Mouse (Mus musculus) kidney, postnatal 10 days (tissue): ENCODE results near the gene Arhgap1.
A peak's percentile ranks its signal among the peaks of the same experiment; 100 is the strongest.

Source experiments
- DNase-seq: peaks from one replicate; pipeline ENCODE4 v3.0.0; 2021; ENCODE audit warnings: mixed read lengths

Gene Arhgap1

GRCm38 (mm10) chr2:91650360-91650995 is 818 bp downstream of the Arhgap1 start:
- no peak for DNase-seq

- no peak for DNase-seq
These were observed 2.0 kb downstream of the Arhgap1 start for GRCm38 (mm10) chr2:91651458-91652258.

DNA sequence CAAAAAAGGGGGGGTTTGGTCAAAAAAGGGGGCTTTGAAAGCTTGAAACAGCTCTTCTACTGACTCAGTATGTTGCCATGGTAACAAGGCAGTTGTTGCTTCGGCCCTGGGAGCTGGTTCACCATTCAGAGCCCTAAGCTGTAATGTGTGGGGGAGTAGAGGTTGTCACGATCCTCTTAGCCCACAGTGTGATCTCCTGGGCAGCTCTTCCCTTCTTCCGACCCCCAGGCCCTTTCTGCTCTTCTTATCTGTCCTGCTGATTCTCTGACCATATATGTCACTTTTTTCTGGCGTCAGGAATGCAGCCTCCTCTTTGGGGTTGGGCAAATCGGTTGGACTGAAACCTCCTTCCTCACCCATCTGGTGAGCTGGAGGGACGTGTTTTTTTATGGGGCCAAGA is 3.2 kb downstream of the Arhgap1 start:
- no peak for DNase-seq

- DNase-seq: no peak
These were observed 5.7 kb downstream of the Arhgap1 start for GRCm38 (mm10) chr2:91655388-91655787.

DNA sequence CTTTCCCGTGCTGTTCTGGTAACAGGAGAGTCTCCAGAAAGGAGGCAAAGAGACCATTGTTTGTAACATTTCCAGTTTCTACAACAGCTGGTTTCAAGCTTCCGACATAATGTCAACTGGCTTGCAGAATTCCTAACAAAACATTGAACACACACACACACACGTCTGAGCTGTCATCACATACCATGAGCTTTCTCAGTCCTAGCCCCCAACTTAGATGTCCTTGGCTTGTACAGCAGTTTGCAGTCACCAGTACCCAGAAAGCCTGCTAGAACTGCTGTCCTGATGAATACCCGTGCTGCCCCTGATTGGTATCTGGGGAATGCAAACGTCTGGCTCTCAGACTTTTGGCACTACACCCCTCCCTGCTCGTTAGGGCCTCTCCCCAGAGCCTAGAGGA is 6.2 kb downstream of the Arhgap1 start:
- no peak for DNase-seq

- DNase-seq: peak; percentile 49
These were observed 7.1 kb downstream of the Arhgap1 start for GRCm38 (mm10) chr2:91656774-91657173.

DNA sequence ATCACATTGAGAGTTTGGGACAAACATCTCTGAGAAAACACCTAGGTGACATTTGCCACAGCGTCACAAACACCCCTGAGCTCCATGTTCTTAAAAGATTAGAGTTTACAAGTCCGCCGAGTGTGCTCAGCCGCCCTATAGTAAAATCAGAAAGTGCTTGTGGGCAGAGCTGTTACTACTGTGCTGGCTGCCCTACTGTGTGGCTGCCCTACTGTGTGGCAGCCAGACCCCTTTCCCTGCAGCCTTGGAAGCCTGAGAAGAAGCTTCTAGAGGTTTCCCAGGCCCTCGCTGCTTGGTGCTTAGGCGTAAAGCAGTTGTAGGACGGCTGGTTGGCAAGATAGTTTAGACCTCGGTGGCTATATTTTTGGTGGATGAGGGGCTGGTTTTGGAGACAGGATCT is 10.0 kb downstream of the Arhgap1 start:
- DNase-seq: no peak

GRCm38 (mm10) chr2:91660981-91661380 is 11.3 kb downstream of the Arhgap1 start:
- DNase-seq: no peak

DNA sequence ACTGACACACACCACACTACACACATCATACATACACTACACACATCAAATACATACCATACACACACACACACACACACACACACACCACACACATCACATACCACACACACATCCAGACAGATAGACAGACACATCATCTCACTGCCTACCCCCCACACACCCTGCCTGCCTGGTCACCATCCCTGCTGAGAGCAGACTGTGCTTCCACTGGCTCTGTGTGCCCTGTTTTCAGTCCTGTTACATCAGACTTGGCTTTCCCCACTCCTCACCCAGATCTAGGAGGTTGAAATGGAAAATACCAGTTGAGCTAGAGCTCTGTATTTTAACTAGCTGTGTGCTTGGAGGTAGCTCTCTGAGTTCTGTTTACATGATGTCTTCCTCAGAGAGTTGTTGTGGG is 15.1 kb downstream of the Arhgap1 start:
- DNase-seq: no peak

GRCm38 (mm10) chr2:91666386-91666910 is 16.8 kb downstream of the Arhgap1 start:
- DNase-seq: no peak

DNA sequence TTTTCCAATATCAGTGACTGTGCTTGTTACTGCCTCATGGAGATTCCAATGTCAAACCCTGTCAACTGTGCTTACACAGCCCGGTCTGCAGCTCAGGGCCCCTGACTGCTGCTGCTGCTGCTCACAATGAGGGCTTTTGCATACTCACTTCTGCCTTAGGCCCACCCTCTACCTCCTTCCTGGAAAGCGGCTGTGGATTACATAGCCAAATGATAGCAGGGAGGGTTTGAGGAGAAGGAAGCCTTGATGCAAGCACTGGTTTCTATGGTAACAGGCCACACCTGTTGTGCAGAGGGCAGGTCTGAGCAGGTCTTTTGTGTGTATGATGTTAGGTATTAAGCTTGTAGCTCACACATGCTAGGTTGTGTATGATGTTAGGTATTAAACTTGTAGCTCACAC is 18.1 kb downstream of the Arhgap1 start:
- no peak for DNase-seq

DNA sequence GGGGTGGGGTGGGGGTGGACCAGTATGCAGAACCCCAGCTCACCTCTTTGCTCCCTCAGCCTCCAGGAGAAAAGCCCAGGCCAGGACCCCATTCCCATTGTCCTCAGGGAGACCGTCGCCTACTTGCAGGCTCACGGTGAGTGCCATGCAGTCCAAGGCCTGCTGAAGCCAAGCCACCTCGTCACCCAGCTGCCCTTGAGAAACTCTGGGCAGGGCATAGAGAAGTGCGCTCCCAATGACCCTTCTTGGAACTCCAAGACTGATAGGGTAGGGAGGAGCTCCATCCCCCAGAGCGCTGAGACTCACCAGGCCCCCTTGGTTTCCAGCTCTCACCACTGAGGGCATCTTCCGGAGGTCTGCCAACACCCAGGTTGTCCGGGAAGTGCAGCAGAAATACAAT is 19.7 kb downstream of the Arhgap1 start:
- DNase-seq: no peak

- DNase-seq: peak; percentile 33
These were observed 20.4 kb downstream of the Arhgap1 start for GRCm38 (mm10) chr2:91670038-91670437.

GRCm38 (mm10) chr2:91673587-91673986 is 23.9 kb downstream of the Arhgap1 start:
- no peak for DNase-seq

GRCm38 (mm10) chr2:91674895-91675294 is 25.2 kb downstream of the Arhgap1 start:
- DNase-seq: no peak

- no peak for DNase-seq
These were observed 26.8 kb downstream of the Arhgap1 start for GRCm38 (mm10) chr2:91676420-91676819.

GRCm38 (mm10) chr2:91676961-91677360 is 27.3 kb downstream of the Arhgap1 start:
- no peak for DNase-seq

GRCm38 (mm10) chr2:91682850-91683249 is 33.2 kb downstream of the Arhgap1 start:
- DNase-seq: peak; percentile 70

GRCm38 (mm10) chr2:91683919-91684318 is 34.3 kb downstream of the Arhgap1 start:
- DNase-seq: no peak

DNA sequence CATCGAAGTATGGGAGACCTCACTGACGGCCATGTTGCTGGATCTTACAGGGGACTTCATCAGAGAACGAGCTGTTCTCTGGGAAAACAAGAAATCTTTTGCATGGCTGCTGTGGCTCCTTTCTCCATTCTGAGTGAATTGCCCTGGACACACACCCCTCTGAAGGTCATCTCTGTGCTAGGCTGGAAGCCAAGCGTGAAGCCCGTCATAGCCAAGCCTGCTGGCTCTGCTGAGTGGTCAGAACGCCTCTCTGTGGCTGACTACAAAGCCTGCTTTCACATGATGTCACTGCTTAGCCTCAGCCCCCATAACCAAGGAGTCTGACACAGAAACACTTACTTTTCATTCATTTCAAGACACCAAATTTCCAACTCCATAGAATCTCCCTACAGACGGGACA is 39.8 kb downstream of the Arhgap1 start:
- no peak for DNase-seq

DNA sequence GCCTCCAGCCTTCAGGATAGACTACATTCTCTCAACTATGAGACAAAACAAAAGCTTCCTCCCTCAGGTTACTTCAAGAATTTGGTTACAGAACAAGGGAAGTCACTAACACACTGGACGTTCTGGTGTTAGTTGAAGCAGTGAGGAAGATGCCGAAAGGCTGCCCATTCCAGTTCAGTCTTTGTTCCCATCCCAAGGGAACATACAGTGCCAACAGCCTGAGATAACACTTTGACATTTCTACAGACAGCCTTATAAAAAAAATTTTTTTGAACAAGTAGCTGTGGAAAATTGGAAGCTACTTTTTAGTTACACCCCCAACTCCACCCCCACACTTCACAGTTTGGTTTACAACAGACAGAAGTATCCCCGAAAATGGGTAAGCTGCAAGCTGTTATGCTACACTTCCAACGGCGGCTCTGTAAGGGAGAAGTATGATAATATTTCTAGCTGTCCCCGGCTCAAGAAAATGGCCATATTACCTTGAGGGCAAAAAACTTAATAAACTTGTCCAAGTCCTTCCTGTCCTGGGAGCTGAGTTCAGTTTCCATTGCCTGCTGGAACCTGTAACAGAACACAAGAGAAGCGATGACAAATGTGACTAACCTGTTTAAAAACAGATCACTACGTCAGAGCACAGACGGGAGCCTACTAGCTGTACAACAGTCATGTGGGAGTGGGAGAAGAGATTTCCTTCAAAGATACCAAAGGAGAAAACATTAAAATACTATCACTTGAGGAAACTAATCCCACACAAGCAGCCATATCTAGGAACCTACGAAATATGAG is 46.0 kb downstream of the Arhgap1 start:
- no peak for DNase-seq

GRCm38 (mm10) chr2:91696225-91696590 is 46.5 kb downstream of the Arhgap1 start:
- no peak for DNase-seq

DNA sequence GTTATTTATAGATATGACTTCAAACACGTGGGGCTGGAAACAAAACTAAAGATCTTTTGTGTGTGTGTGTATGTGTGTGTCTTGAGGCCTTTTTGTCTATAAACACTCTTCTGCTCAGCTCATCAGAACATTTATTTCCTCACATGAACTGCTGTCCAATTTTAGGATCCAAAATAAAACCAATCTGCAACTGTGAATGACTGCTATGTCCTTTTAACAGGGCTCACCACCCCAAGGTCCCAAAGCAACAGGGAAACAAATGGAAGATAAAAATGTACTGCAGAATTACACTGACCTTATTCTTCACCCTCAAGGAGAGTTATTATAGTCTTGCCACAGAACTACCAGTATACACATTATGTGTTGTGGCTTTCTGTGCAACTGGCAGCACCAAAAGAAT is 49.6 kb downstream of the Arhgap1 start:
- DNase-seq: no peak

GRCm38 (mm10) chr2:91701366-91701765 is 51.7 kb downstream of the Arhgap1 start:
- DNase-seq: no peak
